Mouse (Mus musculus) neural tube, embryonic 11.5 days (tissue): Measurements from ENCODE around the gene Casp4. TPM values are rescaled to one million over a fixed set of nuclear protein-coding genes. Genes with fewer than 3 reads are reported as not detected.

Source experiments
- ATAC-seq: fragments of 200-750 bp; cut with Nextera tagmentation; 2 replicates; pipeline ENCODE4 v1.8.0; 2017; ENCODE audit warnings: moderate number of reproducible peaks, mild to moderate bottlenecking, moderate TSS enrichment, moderate library complexity; ENCODE audit not compliant: insufficient read depth, low FRiP score, low TSS enrichment
- DNase-seq: peaks from one replicate; pipeline ENCODE4 v3.0.0-alpha.2; 2015; ENCODE audit warnings: low spot score
- H3K27ac ChIP-seq: fragments of 300-500 bp; sonication (generic); 2 replicates; pipeline ENCODE4 v1.5.1; 2014; ENCODE audit warnings: low read depth, mild to moderate bottlenecking, low read length
- H3K27me3 ChIP-seq: fragments of 300-500 bp; sonication (generic); 2 replicates; pipeline ENCODE4 v1.6.1; 2014; ENCODE audit warnings: mild to moderate bottlenecking, low read length, mixed read lengths; ENCODE audit not compliant: control insufficient read depth, insufficient read depth
- H3K36me3 ChIP-seq: fragments of 300-500 bp; sonication (generic); 2 replicates; pipeline ENCODE4 v1.6.1; 2014; ENCODE audit warnings: mild to moderate bottlenecking, low read length, moderate library complexity, mixed read lengths; ENCODE audit not compliant: control insufficient read depth, insufficient read depth
- H3K4me1 ChIP-seq: fragments of 300-500 bp; sonication (generic); 2 replicates; pipeline ENCODE4 v1.6.1; 2014; ENCODE audit warnings: low read length, mixed read lengths; ENCODE audit not compliant: control insufficient read depth, insufficient read depth
- H3K4me2 ChIP-seq: fragments of 300-500 bp; sonication (generic); 2 replicates; pipeline ENCODE4 v1.6.1; 2014; ENCODE audit warnings: low read depth, mild to moderate bottlenecking, moderate library complexity
- H3K4me3 ChIP-seq: fragments of 300-500 bp; sonication (generic); 2 replicates; pipeline ENCODE4 v1.5.1; 2014; ENCODE audit warnings: low read depth, low read length
- H3K9ac ChIP-seq: fragments of 300-500 bp; sonication (generic); 2 replicates; pipeline ENCODE4 v1.6.1; 2014; ENCODE audit warnings: mild to moderate bottlenecking, low read length
- H3K9me3 ChIP-seq: fragments of 300-500 bp; sonication (generic); 2 replicates; pipeline ENCODE4 v1.6.1; 2016; ENCODE audit warnings: low read length; ENCODE audit not compliant: control insufficient read depth
- WGBS: fragments of 180-500 bp; shearing (Covaris S2); extraction: QIAGEN DNeasy Blood & Tissue Kit; methylation state at CpG from one replicate; pipeline ENCODE4 v1.1.7; 2014; 5-methylcytosine and 5-hydroxymethylcytosine counted together
- polyA plus RNA-seq: library from polyadenylated mRNA; unstranded; fragments of >200 nt; fragmentation: Nextera tagmentation; extraction: Ambion mirVana; gene quantifications from 2 replicates; pipeline ENCODE4 v1.2.1, GENCODE M21; 2014

Gene Casp4
- polyA plus RNA-seq, result not detected in 2 replicates

DNA sequence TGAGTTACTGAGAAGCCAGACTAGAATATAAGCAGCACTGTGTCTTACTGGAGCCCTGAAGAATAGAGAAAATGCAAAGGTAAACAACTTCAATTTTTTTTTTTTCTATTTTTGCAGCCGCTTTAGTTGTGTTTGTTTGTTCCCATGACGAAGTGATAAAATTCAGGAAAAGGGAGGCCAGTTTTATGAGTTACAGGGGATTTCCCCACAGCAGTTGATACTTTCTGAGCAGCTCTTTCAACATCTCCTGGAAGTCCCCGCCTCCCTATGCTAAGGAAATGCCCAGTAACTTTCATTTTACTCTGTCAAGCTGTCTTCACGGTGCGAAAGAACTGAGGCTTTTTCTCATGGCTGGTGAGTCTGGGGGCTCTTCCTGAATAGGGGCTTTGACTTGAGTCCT, at the start of gene Casp4:
Gene Casp4, plus strand, starts transcription at position 268 of the 400 bp plus-strand sequence.
- no peak for DNase-seq
- ATAC-seq, result no peak
- Histone ChIP-seq H3K4me2 (no peak within 1 kb of the TSS), H3K9ac (no peak within 1 kb of the TSS), H3K27me3 (no peaks in the 10 kb centered on the region), H3K27ac (no peak within 1 kb of the TSS), H3K36me3 (no peaks in the 10 kb centered on the region), H3K4me1 (no peaks in the 10 kb centered on the region), H3K9me3 (no peaks in the 10 kb centered on the region), H3K4me3 (no peak within 1 kb of the TSS)
- WGBS, result 68% methylated on average over 5 of the region's 5 CpGs

DNA sequence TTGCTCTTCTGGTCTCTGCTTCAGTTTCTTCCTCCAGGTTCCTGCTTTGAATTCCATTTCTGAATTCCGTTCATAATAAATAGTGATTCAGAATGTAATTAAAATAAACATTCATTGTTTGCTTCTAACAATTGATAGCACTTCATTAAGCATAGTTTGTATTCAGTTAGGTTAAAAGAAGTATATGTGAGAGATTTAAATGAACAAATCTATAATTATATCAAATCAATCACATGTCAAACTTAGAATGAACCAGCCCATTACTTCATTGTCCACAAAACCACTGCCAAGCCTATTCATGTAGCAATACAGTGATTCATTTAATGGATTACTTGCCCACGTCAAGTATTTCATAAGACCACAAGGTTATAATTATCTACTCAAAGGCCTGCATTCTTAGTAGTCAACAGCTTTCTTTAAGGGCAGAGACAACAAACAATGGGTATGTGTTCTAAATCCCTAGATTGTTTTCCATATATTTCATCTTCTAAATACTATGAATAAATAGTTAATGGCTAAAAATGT, 44.6 kb upstream of the Casp4 start:
- H3K27ac ChIP-seq, result no peak overlapping the region
- no peaks in the 10 kb centered on the region for H3K4me1 ChIP-seq
- no peaks in the 10 kb centered on the region for H3K27me3 ChIP-seq
- DNase-seq, result no peak
- H3K4me3 ChIP-seq, result no peak overlapping the region
- H3K4me2 ChIP-seq, result no peak overlapping the region
- H3K9ac ChIP-seq, result no peak overlapping the region
- ATAC-seq, result no peak
- H3K36me3 ChIP-seq, result no peaks in the 10 kb centered on the region
- no peaks in the 10 kb centered on the region for H3K9me3 ChIP-seq
- 76% methylated on average over 2 of the region's 2 CpGs for WGBS

DNA sequence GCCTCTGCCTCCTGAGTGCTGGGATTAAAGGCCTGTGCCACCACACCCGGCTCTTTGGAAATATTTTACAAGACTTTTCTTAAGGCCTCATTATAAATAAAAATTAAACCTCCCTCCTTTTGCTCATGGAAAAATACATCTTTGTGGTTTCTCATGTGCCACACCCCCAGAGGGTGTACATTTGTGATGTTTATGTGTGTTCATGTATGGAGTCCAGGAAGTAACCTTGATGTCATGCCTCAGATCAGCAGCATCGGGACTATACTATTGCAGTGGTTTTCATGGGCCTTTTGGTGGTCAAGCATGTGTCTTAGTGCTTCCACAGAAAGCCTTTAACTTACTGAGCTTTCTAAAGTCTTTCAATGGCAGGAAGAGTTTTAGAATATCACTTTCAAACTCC, 38.4 kb upstream of the Casp4 start:
- Histone ChIP-seq H3K4me1 (no peaks in the 10 kb centered on the region), H3K27me3 (no peaks in the 10 kb centered on the region), H3K4me3 (no peak overlapping the region), H3K27ac (no peak overlapping the region), H3K9me3 (no peaks in the 10 kb centered on the region), H3K36me3 (no peaks in the 10 kb centered on the region), H3K9ac (no peak overlapping the region), H3K4me2 (no peak overlapping the region)
- DNase-seq (no peak), ATAC-seq (no peak)
- 85% methylated on average over 2 of the region's 2 CpGs for WGBS

DNA sequence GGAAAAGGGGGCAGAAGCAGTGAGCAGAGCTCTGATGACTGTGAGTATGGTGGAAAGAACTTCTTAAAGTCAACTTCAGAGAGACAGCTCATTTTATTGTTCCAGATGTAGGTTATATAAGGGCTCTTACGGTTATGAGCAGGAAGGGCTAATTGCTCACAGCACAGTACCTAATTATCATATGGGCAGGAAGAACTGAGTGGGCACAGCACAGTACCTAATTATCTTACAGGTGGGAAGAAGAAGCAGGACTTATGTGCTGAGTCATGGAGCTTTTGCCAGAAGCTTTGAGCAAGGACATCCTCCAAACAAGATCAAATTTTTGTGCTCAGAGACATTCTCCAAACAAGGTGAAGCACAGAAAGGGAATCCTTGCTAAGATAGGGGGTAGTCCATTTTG, 37.7 kb upstream of the Casp4 start:
- Histone ChIP-seq H3K27ac (no peak overlapping the region), H3K9me3 (no peaks in the 10 kb centered on the region), H3K36me3 (no peaks in the 10 kb centered on the region), H3K9ac (no peak overlapping the region), H3K27me3 (no peaks in the 10 kb centered on the region), H3K4me1 (no peaks in the 10 kb centered on the region), H3K4me2 (no peak overlapping the region), H3K4me3 (no peak overlapping the region)
- DNase-seq (no peak), ATAC-seq (no peak)
- WGBS, result 50% methylated on average over 1 of the region's 1 CpGs

DNA sequence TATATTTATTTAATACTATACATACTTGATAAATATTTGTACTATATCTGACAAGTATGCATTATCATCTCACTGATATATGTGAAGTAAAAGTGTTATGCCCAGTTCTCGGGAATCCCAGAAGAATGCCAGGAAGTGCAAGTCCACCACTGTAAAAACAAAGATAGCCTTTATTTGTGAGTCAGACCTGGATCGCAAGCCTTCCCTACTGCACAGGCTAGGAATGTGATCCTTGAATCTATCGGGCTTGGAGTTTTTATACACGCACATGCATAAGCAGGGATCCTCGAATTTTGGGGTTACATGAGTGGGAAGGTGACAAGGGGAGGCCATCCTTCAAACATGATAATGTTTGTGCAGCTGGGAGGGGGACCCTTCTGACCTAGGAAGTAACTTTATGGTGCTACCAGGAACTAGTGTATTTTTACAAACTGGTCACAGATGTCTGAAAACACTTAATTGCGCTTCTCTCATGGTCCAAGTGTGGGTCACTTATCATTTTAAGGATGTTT, 37.2 kb upstream of the Casp4 start:
- Histone ChIP-seq H3K9me3 (no peaks in the 10 kb centered on the region), H3K27ac (no peak overlapping the region), H3K4me1 (no peaks in the 10 kb centered on the region), H3K27me3 (no peaks in the 10 kb centered on the region), H3K36me3 (no peaks in the 10 kb centered on the region), H3K4me2 (no peak overlapping the region), H3K9ac (no peak overlapping the region), H3K4me3 (no peak overlapping the region)
- ATAC-seq, result no peak
- 78% methylated on average over 6 of the region's 6 CpGs for WGBS
- DNase-seq, result no peak

DNA sequence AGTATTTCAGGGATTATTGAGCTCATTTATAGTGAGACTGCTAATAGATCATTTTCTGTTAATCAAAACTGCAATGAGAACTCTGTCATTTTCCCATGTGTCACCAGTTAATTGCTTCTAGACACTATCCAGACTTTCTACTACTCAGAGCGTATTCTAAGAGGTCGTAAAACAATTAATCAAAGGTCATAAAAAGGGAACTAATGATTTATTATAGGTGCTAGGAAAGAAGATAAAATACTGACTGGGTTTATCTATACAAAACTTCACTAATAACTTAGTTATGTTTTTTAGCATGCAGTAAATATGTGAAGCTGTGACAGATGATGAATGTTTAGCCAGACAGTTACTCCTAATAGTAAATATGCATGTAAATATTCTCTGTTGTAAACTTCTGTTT, 22.6 kb upstream of the Casp4 start:
- H3K27ac ChIP-seq, result no peak overlapping the region
- no peak overlapping the region for H3K4me2 ChIP-seq
- no peak overlapping the region for H3K4me3 ChIP-seq
- ATAC-seq (no peak), DNase-seq (no peak)
- no peaks in the 10 kb centered on the region for H3K9me3 ChIP-seq
- H3K36me3 ChIP-seq, result no peaks in the 10 kb centered on the region
- H3K27me3 ChIP-seq, result no peaks in the 10 kb centered on the region
- no peak overlapping the region for H3K9ac ChIP-seq
- 67% methylated on average over 2 of the region's 2 CpGs for WGBS
- no peaks in the 10 kb centered on the region for H3K4me1 ChIP-seq

DNA sequence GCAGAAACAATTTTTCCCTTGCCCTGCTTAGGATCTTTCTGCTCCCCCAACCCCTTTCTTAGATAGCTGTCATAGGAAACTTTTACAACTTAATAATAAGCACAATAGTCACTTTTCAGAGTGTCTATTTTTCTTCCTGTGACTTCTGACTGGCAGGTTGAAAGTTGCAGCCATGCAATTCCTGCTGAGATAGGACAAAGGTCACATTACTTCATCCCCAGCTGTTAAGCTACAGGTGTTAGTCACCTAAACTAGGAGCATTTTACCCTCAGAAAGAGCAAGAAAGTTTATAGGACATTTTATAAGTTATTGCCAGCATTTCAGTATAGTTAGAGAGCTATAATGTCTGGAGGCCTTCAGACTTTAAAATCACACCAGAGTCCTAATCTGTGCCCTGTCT, 22.0 kb upstream of the Casp4 start:
- Histone ChIP-seq H3K27me3 (no peaks in the 10 kb centered on the region), H3K9ac (no peak overlapping the region), H3K4me3 (no peak overlapping the region), H3K27ac (no peak overlapping the region), H3K36me3 (no peaks in the 10 kb centered on the region), H3K4me1 (no peaks in the 10 kb centered on the region), H3K9me3 (no peaks in the 10 kb centered on the region), H3K4me2 (no peak overlapping the region)
- no peak for DNase-seq
- ATAC-seq, result no peak

DNA sequence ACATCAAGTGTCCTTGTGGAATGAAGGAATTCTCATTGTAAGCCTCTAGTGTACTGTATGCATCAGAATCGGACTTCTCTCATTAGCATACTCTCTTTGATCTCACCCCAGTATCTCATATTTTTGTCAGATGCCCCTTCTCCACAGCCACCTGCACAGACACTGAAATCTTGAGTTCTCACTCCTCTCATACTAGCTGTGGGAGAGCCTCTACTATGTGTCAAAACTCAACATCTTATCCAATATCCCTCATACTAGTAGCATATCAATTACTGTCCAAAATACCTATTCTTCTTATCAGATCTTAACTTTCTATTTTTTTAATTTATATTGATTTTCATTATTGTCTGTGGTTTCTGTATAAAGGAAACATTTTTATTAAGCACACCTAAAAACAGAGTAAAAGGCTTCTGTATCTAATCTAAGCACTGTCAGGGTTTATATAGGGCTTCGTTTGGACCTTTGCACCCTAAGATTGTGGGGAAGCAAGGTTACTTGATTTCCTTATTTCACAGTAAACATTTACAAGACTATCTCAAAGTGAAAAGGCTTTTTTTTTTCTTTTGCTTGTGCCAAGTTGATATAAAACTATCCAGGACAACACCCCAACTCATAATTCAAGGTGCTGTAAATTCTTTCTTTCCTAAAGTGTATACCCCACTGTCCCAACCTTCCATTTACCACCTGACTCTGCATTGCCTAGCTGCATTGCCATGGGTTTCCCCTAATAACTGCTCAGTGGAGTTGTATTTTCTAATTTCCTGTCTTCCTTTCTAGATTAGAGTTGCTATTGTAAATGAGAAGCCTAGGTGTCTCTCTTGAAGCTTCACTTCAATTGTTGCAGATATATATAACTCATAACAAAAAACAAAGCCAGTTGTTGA, 12.0 kb upstream of the Casp4 start:
- H3K27ac ChIP-seq, result no peak overlapping the region
- no peak overlapping the region for H3K9ac ChIP-seq
- 81% methylated on average over 2 of the region's 2 CpGs for WGBS
- no peak overlapping the region for H3K4me3 ChIP-seq
- no peaks in the 10 kb centered on the region for H3K36me3 ChIP-seq
- DNase-seq (no peak), ATAC-seq (no peak)
- H3K9me3 ChIP-seq, result no peaks in the 10 kb centered on the region
- H3K27me3 ChIP-seq, result no peaks in the 10 kb centered on the region
- no peak overlapping the region for H3K4me2 ChIP-seq
- H3K4me1 ChIP-seq, result no peaks in the 10 kb centered on the region
